8 mouse cellular contexts compared by ENCODE assay signal in genomic region chr2:156705473-156705872, GRCm38 (mm10).
DNase-seq lines count a peak whose midpoint lies in the region; ATAC-seq and TF ChIP-seq lines count a peak whose summit lies in the region.

No protein-coding gene starts in this region.

- no peak overlapping the region for H3K4me3 ChIP-seq in kidney, embryonic 15.5 days (replicated peaks)
- no peak overlapping the region for H3K4me3 ChIP-seq in cerebellum, adult 2 months (replicated peaks; ENCODE audit: insufficient read depth, low read depth, low read length)
- no peak overlapping the region for H3K4me3 ChIP-seq in limb, embryonic 11.5 days (ENCODE audit: low read depth, low read length)

- WGBS in kidney, embryonic 15.5 days, result 20% methylated on average over 6 of the region's 6 CpGs
- WGBS in cerebellum, adult 2 months, result 17% methylated on average over 6 of the region's 6 CpGs
- WGBS in limb, embryonic 11.5 days, result 21% methylated on average over 6 of the region's 6 CpGs

- no peak overlapping the region for H3K9ac ChIP-seq in kidney, embryonic 15.5 days
- no peak overlapping the region for H3K9ac ChIP-seq in limb, embryonic 11.5 days (ENCODE audit: low read length)

- H3K4me2 ChIP-seq in kidney, embryonic 15.5 days, result no peak overlapping the region
- H3K4me2 ChIP-seq in limb, embryonic 11.5 days (ENCODE audit: low read depth, severe bottlenecking), result no peak overlapping the region

- no peak for TF ChIP-seq POLR2A in cerebellum, adult 2 months (IDR thresholded peaks at IDR 0.05; ENCODE audit: borderline replicate concordance, insufficient read depth, low read length)

- no peaks in the 10 kb centered on the region for H3K4me1 ChIP-seq in kidney, embryonic 15.5 days
- no peaks in the 10 kb centered on the region for H3K4me1 ChIP-seq in cerebellum, adult 2 months (ENCODE audit: control insufficient read depth, insufficient read depth, low read length)
- H3K4me1 ChIP-seq in limb, embryonic 11.5 days (ENCODE audit: control insufficient read depth, insufficient read depth, low read length), result no peaks in the 10 kb centered on the region

- peak; percentile 53 for DNase-seq in kidney, adult 11 months
- DNase-seq in cerebellum, adult 2 months, result peak; percentile 77 to 91
- peak; percentile 83 for DNase-seq in forelimb bud, embryonic 11.5 days (ENCODE audit: low read depth, low spot score)
- peak; percentile 94 for DNase-seq in limb, embryonic 11.5 days (ENCODE audit: low spot score)
- DNase-seq in spleen, postnatal 36 days (ENCODE audit: low spot score in 2 of 2), result peak; percentile 56 to 58

- H3K27me3 ChIP-seq in kidney, embryonic 15.5 days, result peaks cover 7% of the 10 kb centered on the region; the same call in 1 of the 2 replicates
- H3K27me3 ChIP-seq in cerebellum, adult 2 months (ENCODE audit: control insufficient read depth, insufficient read depth, low read length), result no peaks in the 10 kb centered on the region
- no peaks in the 10 kb centered on the region for H3K27me3 ChIP-seq in limb, embryonic 11.5 days (ENCODE audit: control insufficient read depth, insufficient read depth, low read length)

- H3K36me3 ChIP-seq in kidney, embryonic 15.5 days, result no peaks in the 10 kb centered on the region
- H3K36me3 ChIP-seq in limb, embryonic 11.5 days (ENCODE audit: control insufficient read depth, insufficient read depth, low read length), result no peaks in the 10 kb centered on the region

- TF ChIP-seq CTCF in cerebellum, adult 2 months (IDR thresholded peaks at IDR 0.05; ENCODE audit: borderline replicate concordance, insufficient read depth, low read depth, low read length), result peak; percentile 99

- no peak overlapping the region for H3K27ac ChIP-seq in kidney, embryonic 15.5 days
- H3K27ac ChIP-seq in cerebellum, adult 2 months (ENCODE audit: insufficient read depth, low read length), result no peak overlapping the region
- H3K27ac ChIP-seq in limb, embryonic 11.5 days (replicated peaks; ENCODE audit: low read depth, low read length), result no peak overlapping the region

- H3K9me3 ChIP-seq in kidney, embryonic 15.5 days (replicated peaks), result no peaks in the 10 kb centered on the region
- no peaks in the 10 kb centered on the region for H3K9me3 ChIP-seq in limb, embryonic 11.5 days (ENCODE audit: control insufficient read depth, low read length)

- no peak for ATAC-seq in kidney, embryonic 15.5 days (replicated peaks; ENCODE audit: low FRiP score)
- peak; percentile 48 for ATAC-seq in inflammation-experienced regulatory T-cells, adult 6 months
- ATAC-seq in limb, embryonic 11.5 days (ENCODE audit: insufficient number of reproducible peaks, low FRiP score, low TSS enrichment, low read depth), result no peak
- ATAC-seq in monocyte, adult 5-6 weeks (replicated peaks; ENCODE audit: insufficient number of reproducible peaks, low FRiP score, low TSS enrichment, poor library complexity, severe bottlenecking), result peak; percentile 78

Comparison
In these comparisons a context has a peak if more than half of its experiments do, and no peak if none do; other contexts are left out.
1. ATAC-seq: peak in inflammation-experienced regulatory T-cells, adult 6 months (single experiment) and monocyte, adult 5-6 weeks (single experiment); none in kidney, embryonic 15.5 days (single experiment) and limb, embryonic 11.5 days (single experiment).
2. Peak in every context shown above with its lines, with median percentiles within 50 percentile points of each other: DNase-seq.